Mouse (Mus musculus) right cerebral cortex, postnatal 4 days (tissue): ENCODE measurements around the gene Efna4.

Experiments
- DNase-seq: peaks from one replicate; pipeline ENCODE4 v3.0.0-alpha.2; 2022

Gene Efna4

DNA sequence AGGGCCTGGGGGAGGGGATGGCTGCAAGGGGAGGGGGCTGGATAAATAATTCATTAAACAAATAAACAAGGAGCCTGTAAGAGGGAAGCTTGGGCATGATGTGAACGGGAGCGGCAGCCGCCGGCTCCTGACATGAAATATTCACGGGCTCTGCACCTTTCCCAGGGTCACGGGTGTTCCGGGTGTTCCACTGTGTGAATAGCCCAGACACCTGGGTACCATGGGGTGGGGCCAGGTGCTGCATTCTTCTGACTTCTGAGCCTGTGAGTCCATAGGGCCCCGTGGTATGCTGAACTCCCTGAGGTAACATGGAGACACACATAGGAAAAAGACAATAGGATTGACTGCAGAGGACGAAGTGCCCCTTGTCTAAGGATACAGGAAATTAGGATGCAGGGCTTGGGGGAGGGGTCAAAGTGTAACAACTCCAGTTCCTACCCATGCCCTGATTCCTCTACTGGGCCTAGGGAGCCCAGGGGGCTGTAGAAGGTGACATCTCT, 10.4 kb downstream of the Efna4 start:
- DNase-seq: no peak

DNA sequence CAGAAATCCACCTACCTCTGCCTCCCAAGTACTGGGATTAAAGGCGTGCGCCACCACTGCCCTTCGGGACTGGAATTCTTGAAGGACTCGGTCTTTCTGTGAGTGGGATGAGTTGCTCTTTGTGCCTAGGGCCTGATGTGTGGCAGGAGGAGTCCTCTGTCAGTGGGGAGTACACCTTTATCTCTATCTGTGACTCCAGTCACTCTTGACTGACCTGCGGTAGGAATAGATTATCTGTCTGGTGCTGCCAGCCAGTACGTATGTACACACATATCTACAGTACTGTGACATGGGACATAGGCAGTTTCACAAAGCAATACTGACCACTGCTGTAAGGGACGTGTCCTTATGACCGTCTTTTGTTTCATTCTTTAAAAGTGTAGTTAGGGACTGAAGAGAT, 11.9 kb downstream of the Efna4 start:
- DNase-seq: no peak

DNA sequence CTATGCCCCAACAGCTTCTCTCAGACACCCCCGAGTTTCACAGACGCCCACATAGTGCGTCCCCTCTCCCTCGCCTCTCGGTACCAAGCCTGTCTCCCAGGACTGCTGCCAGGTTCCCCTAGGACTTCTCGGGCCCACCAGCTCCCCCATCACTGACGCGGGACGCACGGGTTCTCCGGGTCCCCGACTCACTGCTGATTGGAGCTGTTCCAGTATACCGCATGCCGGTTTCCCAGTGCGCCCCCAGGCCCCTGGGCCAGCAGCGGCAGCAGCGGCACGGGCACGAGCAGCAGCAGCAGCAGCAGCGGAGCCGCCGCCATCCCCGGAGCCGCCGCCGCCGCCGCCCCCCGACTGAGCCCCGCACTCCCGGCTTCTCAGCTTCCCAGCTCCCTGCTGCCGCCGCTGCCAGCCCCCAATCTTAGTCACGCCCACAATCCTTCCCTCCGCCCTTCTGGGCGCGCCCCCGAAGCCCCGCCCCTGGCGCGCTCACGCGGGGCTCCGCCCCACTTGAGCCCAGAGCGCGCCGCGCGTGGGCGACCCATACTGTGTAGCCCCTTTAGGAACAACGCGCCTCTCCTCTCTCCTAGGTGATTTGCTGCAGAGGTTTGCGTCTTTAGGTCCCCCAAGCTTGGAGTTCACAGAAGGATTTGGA, 15.2 kb downstream of the Efna4 start, which contains the start of gene Efna3:
TSS of gene Efna3 (minus strand) at position 452 of the 652 bp plus-strand sequence.
- peak; percentile 87 for DNase-seq

DNA sequence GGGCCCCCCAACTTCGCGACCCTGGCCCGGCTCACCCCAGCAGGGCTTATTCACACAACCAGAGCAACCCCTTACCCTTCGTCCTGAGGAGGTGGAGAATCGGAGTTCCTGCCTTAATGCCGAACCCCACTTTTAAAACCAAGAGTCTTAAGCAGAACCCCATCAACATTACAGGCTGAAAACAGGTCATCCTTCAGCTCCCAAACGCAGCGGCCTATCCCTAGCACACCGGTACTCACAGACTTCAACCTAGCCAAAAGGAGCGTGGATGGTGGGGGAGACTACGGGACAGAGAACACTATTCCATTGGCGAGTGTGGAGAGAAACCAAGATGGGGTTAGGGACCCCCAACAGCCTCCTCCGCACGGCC, 15.7 kb downstream of the Efna4 start:
- DNase-seq: no peak

DNA sequence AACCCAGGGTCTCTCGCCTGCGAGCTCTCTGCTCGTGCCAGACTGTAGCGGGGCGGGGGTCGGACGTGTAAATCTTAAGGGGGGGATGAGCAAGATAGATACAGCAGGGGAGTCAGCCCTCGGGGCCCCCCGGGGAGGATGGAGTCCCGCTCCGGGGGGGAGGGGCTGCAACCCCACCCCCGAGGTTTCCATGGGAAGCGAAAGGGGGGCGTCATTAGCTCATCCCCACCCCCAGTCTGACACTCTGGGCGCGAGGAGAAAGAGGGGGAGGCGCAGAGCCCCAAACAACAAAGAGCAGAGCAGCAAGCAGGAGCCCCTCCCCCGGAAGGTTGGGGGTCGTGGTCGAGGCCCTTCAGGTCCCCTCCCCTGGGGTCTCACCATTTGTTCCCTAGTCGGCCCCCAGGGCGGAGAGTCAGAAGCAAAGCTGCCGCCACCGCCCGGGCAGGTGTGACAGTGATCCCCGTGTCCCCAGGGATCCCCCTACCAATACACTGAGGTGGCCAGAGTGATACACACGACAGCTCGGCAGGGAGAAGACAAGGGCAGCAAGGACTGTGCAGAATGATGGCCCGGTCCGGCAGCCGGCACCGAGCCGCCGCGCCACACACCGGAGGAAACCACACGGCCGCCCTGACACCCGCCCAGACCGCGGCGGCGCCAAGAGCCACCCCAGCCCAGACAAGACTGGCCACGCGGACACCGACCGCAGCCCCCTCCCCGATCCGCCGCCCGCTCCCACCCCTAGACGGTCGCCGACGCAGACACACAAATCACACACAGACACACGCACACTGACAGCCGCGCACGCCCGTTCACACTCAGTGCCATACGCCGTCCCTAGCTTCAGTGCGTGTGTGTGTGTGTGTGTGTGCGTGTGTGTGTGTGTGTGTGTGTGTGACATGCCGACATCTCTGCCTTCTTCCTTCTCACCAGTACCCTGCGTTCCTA, 16.4 kb downstream of the Efna4 start:
- peak; percentile 67 for DNase-seq

DNA sequence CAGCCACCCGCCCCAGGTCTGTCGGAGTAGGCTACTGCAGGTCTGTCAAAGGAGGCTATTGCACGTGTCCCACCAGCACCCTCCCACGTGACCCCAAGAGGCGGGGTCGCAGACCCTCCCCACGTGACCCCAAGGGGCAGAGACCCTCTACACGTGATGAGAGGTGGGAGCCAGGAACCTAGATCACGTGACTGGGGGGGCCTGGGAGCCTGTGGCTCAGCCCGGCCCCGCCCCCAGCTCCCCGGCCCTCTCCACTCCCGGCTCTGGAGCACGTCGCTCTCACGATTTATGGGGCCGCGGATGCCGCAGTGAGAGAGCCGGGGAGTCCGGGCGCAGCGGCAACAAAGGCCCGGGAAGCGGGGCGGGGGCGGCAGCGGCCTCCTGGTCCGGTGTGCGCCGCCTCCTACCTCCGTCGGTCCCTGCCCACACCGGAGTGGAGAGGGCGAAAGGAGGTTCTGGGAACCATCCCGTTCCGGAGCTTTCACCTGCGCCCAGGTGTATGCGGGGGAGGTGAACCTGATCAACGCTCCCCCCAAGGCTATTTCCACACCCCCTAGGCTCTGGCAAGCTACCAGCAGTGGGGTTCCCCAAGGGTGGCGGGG, 17.1 kb downstream of the Efna4 start:
- DNase-seq: peak; percentile 69

DNA sequence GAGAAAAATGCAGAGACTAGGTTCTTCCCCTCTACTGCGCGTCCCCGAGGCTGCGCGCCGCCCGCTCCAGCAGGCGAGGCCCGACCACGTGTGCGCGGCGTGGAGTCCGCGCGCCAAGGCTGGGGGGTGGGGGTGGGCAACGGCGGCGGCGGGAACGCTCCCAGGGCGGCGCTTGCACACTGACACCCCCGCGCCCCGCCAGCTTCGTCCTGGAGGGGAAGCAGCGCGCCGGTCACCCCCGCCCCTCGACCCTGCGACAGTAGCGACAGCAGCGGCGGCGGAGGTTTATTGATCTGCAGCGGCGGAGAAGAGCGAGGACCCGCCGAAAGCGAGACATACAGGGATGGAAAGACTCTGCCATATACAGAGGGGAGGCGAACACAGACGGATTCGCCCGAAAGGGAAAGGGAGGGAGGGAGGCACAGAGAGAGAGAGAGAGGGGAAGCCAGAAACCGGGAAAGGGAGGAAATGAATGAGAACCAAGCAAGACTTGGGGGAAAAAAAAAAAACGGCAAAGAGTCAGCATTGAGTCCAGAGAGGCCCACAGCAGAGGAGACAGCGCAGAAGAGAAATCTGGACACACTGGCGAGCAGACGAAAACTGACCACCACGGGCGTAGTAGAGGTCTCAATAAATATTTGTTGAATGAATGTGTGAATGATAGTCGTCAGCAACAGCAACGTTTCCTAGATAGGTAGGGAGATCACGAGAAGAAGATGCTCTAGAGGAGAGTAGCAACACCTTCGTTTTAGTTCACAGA, 18.1 kb downstream of the Efna4 start:
- DNase-seq: peak; percentile 71

DNA sequence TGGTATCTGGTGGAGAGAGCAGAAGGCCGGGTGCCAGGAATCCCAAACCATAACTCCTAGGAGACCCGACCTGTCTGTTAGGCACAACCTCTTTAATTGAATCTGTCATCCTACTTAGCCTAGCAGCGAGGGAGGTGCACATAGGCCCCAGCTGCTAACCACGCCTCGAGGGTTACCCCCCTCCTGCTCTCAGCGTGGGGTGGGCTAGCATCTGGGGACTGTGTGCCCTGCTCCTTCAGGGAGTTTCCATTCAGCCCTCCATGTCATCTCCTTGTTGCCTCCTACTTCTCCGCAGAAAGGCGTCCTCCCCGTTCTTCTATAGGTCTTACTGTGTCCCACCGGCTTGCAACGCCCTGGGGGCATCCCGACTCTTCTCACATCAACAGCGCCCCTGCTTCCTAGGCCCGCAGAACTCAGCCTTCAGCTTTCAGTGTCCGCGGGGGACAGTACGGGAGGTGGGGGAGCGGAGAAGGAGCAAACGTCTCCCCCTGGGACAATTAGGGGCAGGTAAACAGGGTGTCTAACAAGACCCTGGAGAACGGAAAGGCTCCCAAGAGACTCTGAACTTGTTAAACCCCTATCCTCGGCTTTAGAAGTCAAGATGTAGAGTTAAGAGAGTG, 18.7 kb downstream of the Efna4 start:
- no peak for DNase-seq

DNA sequence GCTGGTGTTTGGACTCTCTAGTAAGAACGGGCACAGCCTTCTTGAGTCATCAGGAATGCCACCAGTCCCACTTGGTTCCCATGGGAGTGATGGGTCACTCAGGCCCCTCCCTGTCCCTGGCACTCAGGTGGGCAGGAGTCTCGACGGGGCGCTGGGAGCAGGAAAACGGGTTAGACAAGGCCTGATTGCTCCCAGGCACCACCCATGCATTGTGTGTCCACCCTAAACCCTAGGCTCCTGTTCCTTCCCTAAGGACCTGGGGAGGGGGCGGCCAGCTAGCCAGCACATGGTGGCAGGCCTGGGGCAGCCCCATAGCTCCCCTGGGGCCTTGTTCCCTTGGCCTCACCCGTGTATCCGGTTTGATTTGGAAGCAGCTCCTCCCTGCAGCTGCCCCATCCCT, 19.5 kb downstream of the Efna4 start:
- DNase-seq: no peak

DNA sequence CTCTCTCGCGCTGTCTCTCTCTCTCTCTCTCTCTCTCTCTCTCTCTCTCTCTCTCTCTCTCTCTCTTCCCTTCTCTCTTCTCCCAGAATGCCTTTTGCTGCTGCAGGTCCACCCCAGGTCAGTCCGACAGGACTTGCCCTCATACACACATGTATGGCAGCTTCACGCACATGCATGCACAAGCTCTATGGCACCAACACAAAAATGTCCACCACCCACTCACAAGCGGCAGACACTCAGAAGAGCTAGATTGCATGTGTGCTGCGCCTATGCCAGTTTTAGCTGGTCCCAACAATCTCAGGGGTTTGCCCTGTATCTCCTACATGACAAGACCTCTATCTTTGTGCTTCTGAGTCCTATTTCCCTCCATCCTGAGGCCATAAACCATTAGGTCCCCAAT, 20.6 kb downstream of the Efna4 start:
- no peak for DNase-seq

DNA sequence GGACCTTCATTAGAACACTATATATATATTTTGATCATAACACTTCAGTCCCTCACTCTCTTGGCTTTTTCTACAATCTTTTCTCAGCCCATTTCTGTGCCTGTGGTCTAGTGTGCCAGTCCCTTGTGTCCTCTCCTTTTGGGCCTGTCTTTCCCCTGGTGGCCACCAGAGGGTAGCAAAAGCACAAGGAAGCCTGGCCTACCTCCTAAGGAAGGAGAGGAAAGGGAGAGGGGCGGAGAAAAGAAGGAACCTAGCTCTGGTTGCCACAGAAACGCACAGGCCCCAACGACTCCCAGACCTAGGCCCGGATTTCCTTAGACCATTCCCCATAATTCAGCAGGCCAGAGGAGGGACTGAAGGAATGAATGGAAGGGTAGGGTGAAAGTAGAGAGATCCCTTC, 21.0 kb downstream of the Efna4 start:
- DNase-seq: peak; percentile 80

DNA sequence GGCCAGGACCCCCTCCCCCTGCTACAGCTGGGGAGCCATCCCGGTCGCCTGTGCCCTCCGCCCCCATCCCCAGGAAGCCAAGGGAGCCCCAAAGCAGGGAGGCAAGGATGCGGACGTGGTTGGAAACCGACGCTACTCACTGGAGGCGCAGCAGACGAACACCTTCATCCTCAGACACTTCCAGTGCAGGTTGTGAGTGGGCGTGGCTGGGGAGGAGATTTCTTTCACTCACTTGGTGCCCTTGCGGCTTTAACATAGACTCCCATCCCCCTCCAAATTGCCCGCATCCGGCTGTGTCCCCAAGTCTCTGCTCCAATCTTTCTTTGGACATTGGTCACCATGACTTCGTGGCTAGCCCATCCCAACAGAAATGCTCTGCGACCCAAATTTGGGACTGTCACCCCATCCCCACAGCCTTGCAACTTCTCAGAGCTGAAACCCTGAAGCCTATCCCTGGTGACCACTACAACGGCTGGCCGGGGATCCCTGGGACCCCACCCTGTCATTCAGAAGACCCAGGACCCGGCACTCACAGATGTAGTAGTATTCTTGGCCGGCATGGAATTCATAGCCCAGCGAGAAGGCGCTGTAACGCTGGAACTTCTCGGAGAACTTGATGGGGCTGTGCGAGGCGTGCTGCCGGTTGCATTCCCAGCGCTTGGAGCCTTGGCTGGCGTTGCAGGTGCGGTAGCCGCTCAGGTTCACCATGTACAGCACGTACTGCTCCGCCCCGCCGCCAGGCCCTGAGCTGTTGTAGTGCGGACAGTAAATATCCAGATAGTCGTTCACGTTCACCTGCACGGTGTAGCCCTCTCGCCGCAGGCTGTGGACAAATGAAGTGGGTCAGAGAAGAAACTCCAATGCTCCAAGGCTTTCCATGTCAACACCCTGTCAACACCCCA, 21.6 kb downstream of the Efna4 start:
- no peak for DNase-seq

DNA sequence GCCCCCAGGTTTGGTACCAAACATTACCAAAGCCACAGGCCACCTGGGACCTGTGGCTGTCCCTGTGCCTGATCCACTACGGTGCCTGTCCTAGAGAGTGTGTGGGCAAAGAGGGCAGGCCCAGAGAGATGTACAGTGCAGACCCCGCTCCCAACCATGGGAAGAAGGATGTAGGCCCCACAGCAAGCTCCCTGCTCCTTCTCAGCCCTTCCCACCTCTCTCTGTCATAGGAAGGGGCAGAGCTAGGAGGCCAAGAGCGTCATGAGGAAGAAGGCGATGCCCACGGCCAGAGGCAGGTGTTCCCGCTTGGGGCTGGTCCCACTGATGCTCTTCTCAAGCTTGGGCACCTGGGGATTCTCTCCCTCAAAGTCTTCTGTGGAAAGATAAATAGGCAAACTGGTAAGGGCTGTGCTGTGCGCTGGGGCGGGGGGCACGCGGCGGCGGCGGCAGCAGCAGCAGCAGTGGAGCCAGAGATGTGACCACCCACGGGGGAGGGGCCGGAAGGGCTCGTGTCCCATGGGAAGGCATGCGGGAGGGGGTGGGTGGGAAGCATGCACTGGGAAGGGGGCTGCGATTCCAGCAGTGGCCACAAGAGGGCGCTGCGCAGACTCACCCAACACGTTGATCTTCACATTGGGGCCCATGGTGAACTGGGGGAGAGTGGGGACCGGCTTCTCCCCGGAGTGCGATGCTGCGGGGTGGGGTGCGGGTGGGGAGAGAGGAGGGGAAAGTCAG, 22.5 kb downstream of the Efna4 start:
- DNase-seq: peak; percentile 89

DNA sequence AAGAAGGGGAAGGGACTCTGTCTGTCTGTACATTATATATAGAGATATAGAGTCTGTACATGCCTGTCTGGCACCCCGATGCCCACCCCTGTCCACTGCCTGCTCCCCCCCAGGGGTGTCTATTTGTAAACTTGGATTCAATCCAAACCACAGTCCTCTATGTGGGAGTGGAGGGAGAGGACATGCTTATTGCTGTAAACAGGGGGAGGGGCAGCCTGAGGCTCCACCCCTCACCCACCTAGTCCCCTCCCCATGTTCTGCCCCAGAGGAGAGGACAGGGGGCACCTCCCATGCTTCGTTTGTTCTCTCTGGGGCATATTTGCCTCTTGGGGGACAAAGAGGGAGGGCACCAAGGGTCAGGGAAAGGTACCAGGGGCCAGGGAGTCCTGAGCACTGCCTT, 23.0 kb downstream of the Efna4 start:
- DNase-seq: no peak

DNA sequence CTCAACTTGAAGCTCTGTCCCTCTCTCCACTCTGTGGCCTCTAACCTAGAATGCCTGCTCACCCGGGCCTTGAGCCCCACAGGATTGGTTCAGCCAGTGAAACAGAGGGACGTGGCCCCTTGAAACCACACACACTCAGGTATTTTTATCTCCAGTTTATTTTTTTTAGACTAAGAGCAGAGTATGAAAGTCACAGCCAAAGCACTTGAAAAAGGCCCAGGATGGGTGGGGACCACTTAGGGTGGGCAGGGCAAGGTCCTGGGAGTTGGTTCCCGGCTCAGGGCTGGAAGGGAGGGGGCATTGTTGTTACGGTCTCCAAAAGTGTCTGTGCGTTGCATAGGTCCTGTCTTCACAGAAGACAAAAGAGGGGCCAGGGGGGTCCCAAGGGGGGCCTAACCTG, 23.5 kb downstream of the Efna4 start:
- no peak for DNase-seq

DNA sequence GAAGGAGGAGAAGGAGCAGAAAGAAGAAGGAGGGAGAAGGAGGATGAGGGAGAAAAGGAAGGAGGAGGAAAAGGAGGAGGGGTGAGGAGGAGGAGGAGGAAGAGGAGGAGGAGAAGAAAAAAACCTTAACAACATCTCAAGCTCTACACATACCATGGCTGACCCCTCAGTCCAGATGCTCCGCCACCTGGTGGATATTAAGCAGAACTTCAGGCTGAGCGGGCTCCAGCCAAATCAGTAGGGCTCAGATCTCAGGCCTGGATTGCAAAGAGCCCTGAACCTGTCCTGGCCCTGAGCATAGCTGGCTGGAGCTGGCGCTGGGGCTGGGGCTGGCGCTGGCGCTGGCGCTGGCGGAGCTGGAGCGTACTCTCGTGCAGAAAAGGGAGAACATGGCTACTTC, 29.7 kb downstream of the Efna4 start:
- DNase-seq: peak; percentile 39

DNA sequence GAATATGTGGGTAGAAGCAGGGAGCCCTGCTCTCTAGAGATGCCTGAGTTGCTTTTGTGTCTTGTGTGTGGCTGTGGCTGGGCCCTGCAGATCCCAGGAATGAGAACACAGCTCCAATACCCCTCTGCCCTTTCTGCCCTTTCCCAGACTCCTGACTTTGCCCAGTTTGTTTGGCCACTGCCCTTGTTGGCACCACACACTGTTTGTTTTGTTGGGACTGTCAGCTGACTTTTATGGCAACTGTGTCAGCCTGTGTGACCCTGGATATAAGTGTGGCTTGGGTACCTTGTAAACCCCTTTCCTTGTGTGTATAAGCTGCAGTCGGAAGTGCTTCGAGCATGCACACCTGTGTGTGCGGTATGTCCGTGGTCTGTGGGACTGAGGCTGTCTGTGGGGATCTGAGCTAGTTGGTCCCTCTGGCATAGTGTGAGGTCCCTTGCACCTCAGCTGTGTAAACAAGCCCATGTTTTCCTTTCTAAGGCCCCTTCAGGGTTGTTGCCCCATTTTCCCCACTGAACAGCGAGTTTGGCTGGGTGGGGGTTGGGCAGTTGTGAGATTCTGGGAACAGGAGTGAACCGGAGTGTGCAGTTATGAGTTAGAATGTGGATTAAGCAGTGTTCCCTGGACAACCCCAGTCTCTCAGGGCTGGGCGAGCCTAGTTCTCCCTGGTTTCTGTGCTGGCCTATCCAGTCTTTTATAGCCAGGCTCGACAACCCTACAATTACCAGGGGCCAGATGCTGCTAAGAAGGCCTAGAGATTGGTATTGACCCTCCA, 32.1 kb downstream of the Efna4 start:
- no peak for DNase-seq

DNA sequence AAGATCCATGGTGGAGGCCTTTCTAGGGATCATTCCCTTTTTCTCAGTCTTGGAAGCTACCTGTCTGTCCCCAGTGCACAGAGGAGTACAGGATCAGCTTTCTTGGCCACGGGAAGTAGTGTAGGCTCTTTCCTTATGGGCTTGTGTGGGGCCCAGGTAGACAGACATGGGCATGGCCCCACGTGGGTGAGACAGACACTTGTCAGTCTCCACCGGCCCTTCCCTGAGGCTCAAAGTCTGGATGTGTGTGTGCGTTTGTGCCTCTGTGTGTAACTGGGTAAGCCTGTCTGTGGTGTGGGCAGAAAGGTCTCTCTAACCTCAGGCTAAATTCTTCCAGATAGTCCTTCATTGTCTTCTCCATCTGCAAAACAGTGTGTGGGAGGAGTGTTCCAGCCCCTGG, 32.7 kb downstream of the Efna4 start:
- no peak for DNase-seq

DNA sequence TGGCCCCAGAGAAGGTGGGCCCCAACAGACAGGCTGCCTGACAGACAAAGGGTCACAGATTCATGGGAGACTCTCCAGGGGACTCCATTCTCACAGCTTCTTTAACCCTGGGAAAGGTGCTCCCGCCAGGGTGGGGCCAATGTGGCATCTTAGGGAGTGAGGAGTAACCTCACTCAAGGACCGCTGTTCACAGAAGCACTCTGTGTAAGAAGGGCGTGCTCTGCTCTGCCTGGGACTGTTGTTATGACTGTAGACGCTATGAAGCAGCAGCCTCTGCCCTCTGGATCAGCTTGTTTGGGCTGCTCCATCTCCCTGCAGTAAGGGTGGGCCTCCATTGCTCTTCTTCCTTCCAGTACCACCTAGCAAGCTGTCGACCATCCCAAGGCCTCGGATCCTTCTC, 33.4 kb downstream of the Efna4 start:
- no peak for DNase-seq

DNA sequence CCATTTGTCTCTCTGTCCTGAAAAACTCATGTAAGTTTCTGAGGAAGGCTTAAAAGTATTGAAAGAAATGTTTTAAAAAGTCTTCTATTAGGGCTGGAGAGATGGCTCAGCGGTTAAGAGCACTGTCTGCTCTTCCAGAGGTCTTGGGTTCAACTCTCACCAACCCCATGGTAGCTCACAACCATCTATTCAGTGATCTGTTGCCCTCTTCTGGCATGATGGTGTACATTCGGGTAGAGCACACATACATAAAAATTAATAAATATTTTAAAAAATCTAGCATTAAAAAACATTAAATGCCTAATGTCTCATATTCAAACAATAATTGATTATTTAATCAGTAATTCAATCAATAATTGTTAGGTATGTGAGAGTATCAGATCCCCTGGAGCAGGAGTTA, 37.3 kb downstream of the Efna4 start:
- DNase-seq: no peak
